Mouse (Mus musculus): Measurements from ENCODE around the gene Lrpprc. TPM values are rescaled to one million over a fixed set of nuclear protein-coding genes. Genes with fewer than 3 reads are reported as not detected.
A peak's percentile ranks its signal among the peaks of the same experiment; 100 is the strongest.

Lrpprc gene
- polyA plus RNA-seq, 1 experiment from 2014 or later, result 59.5 TPM

- 38% methylated on average over 10 of the region's 10 CpGs for WGBS
- ATAC-seq (ENCODE audit: insufficient number of reproducible peaks, insufficient read depth, low FRiP score, low TSS enrichment), result no peak
- peaks cover 11% of the 10 kb centered on the region for H3K36me3 ChIP-seq
- H3K4me1 ChIP-seq, result peaks cover 3% of the 10 kb centered on the region; the same call in 1 of the 2 replicates
- no peak overlapping the region for H3K4me2 ChIP-seq (replicated peaks)
- H3K9ac ChIP-seq, result no peak overlapping the region
- no peaks in the 10 kb centered on the region for H3K9me3 ChIP-seq
- H3K27me3 ChIP-seq, result no peaks in the 10 kb centered on the region
- H3K27ac ChIP-seq, result no peak overlapping the region
- H3K4me3 ChIP-seq, result no peak overlapping the region
Observed at GRCm38 (mm10) chr17:84758374-84758773, 32.2 kb downstream of the Lrpprc start.

GRCm38 (mm10) chr17:84756090-84756489 lies 34.5 kb downstream of the Lrpprc start:
- Histone ChIP-seq H3K4me1 (peaks cover 3% of the 10 kb centered on the region; the same call in 1 of the 2 replicates), H3K9ac (no peak overlapping the region), H3K4me3 (no peak overlapping the region), H3K9me3 (no peaks in the 10 kb centered on the region), H3K27me3 (no peaks in the 10 kb centered on the region), H3K36me3 (peaks cover 12% of the 10 kb centered on the region), H3K27ac (no peak overlapping the region), H3K4me2 (replicated peaks) (no peak overlapping the region)
- no peak for ATAC-seq (ENCODE audit: insufficient number of reproducible peaks, insufficient read depth, low FRiP score, low TSS enrichment)
- 71% methylated on average over 2 of the region's 2 CpGs for WGBS

- Histone ChIP-seq H3K36me3 (peaks cover 26% of the 10 kb centered on the region), H3K4me1 (no peaks in the 10 kb centered on the region)
- WGBS, result 87% methylated on average over 5 of the region's 5 CpGs
Observed at GRCm38 (mm10) chr17:84753489-84753888, 37.1 kb downstream of the Lrpprc start.

GRCm38 (mm10) chr17:84752286-84752685 lies 38.3 kb downstream of the Lrpprc start:
- Histone ChIP-seq H3K27ac (no peak overlapping the region), H3K9me3 (no peaks in the 10 kb centered on the region), H3K36me3 (peaks cover 30% of the 10 kb centered on the region), H3K4me3 (no peak overlapping the region), H3K4me2 (replicated peaks) (no peak overlapping the region), H3K27me3 (no peaks in the 10 kb centered on the region), H3K4me1 (no peaks in the 10 kb centered on the region), H3K9ac (no peak overlapping the region)
- 68% methylated on average over 2 of the region's 2 CpGs for WGBS
- no peak for ATAC-seq (ENCODE audit: insufficient number of reproducible peaks, insufficient read depth, low FRiP score, low TSS enrichment)

More at GRCm38 (mm10) chr17:84753489-84753888, 37.1 kb downstream of the Lrpprc start:
- H3K27ac ChIP-seq, result no peak overlapping the region
- H3K9ac ChIP-seq, result no peak overlapping the region
- no peaks in the 10 kb centered on the region for H3K9me3 ChIP-seq
- H3K27me3 ChIP-seq, result no peaks in the 10 kb centered on the region
- no peak overlapping the region for H3K4me3 ChIP-seq
- ATAC-seq (ENCODE audit: insufficient number of reproducible peaks, insufficient read depth, low FRiP score, low TSS enrichment), result no peak
- H3K4me2 ChIP-seq (replicated peaks), result no peak overlapping the region

- Histone ChIP-seq H3K27ac (no peak overlapping the region), H3K4me2 (replicated peaks) (no peak overlapping the region), H3K9me3 (no peaks in the 10 kb centered on the region), H3K4me1 (no peaks in the 10 kb centered on the region), H3K4me3 (no peak overlapping the region), H3K36me3 (peaks cover 30% of the 10 kb centered on the region), H3K9ac (no peak overlapping the region), H3K27me3 (no peaks in the 10 kb centered on the region)
- WGBS, result 86% methylated on average over 8 of the region's 8 CpGs
- ATAC-seq (ENCODE audit: insufficient number of reproducible peaks, insufficient read depth, low FRiP score, low TSS enrichment), result no peak
Observed at GRCm38 (mm10) chr17:84751630-84752191, 38.9 kb downstream of the Lrpprc start.

GRCm38 (mm10) chr17:84750130-84750529 lies 40.5 kb downstream of the Lrpprc start:
- H3K36me3 ChIP-seq, result peaks cover 30% of the 10 kb centered on the region
- 91% methylated on average over 4 of the region's 4 CpGs for WGBS

GRCm38 (mm10) chr17:84749297-84749696 lies 41.3 kb downstream of the Lrpprc start:
- H3K4me1 ChIP-seq, result no peaks in the 10 kb centered on the region
- H3K4me3 ChIP-seq, result no peak overlapping the region
- H3K36me3 ChIP-seq, result peaks cover 30% of the 10 kb centered on the region
- no peak overlapping the region for H3K4me2 ChIP-seq (replicated peaks)
- no peaks in the 10 kb centered on the region for H3K27me3 ChIP-seq
- WGBS, result 73% methylated on average over 8 of the region's 8 CpGs
- H3K9ac ChIP-seq, result no peak overlapping the region
- ATAC-seq (ENCODE audit: insufficient number of reproducible peaks, insufficient read depth, low FRiP score, low TSS enrichment), result no peak
- no peak overlapping the region for H3K27ac ChIP-seq
- no peaks in the 10 kb centered on the region for H3K9me3 ChIP-seq

More at GRCm38 (mm10) chr17:84750130-84750529, 40.5 kb downstream of the Lrpprc start:
- no peak overlapping the region for H3K4me3 ChIP-seq
- no peaks in the 10 kb centered on the region for H3K27me3 ChIP-seq
- no peaks in the 10 kb centered on the region for H3K9me3 ChIP-seq
- no peaks in the 10 kb centered on the region for H3K4me1 ChIP-seq
- H3K4me2 ChIP-seq (replicated peaks), result no peak overlapping the region
- no peak overlapping the region for H3K27ac ChIP-seq
- no peak for ATAC-seq (ENCODE audit: insufficient number of reproducible peaks, insufficient read depth, low FRiP score, low TSS enrichment)
- H3K9ac ChIP-seq, result no peak overlapping the region

GRCm38 (mm10) chr17:84748152-84748682 lies 42.4 kb downstream of the Lrpprc start:
- H3K27ac ChIP-seq, result 0 out of 2 replicates have a peak overlapping the region, but pooled peaks have one; percentile 30
- H3K36me3 ChIP-seq, result peaks cover 29% of the 10 kb centered on the region
- H3K4me1 ChIP-seq, result no peaks in the 10 kb centered on the region
- no peaks in the 10 kb centered on the region for H3K27me3 ChIP-seq
- no peaks in the 10 kb centered on the region for H3K9me3 ChIP-seq
- 88% methylated on average over 9 of the region's 9 CpGs for WGBS
- H3K4me2 ChIP-seq (replicated peaks), result no peak overlapping the region
- no peak overlapping the region for H3K4me3 ChIP-seq
- no peak overlapping the region for H3K9ac ChIP-seq
- ATAC-seq (ENCODE audit: insufficient number of reproducible peaks, insufficient read depth, low FRiP score, low TSS enrichment), result no peak

GRCm38 (mm10) chr17:84747212-84747611 lies 43.4 kb downstream of the Lrpprc start:
- no peak for ATAC-seq (ENCODE audit: insufficient number of reproducible peaks, insufficient read depth, low FRiP score, low TSS enrichment)

GRCm38 (mm10) chr17:84745001-84745400 lies 45.6 kb downstream of the Lrpprc start:
- peaks cover 13% of the 10 kb centered on the region for H3K36me3 ChIP-seq
- H3K4me2 ChIP-seq (replicated peaks), result no peak overlapping the region
- no peak for ATAC-seq (ENCODE audit: insufficient number of reproducible peaks, insufficient read depth, low FRiP score, low TSS enrichment)
- H3K4me3 ChIP-seq, result no peak overlapping the region
- H3K9ac ChIP-seq, result no peak overlapping the region
- 68% methylated on average over 9 of the region's 9 CpGs for WGBS
- H3K27ac ChIP-seq, result no peak overlapping the region
- H3K9me3 ChIP-seq, result no peaks in the 10 kb centered on the region
- no peaks in the 10 kb centered on the region for H3K4me1 ChIP-seq
- no peaks in the 10 kb centered on the region for H3K27me3 ChIP-seq

More at GRCm38 (mm10) chr17:84747212-84747611, 43.4 kb downstream of the Lrpprc start:
- Histone ChIP-seq H3K9me3 (no peaks in the 10 kb centered on the region), H3K4me2 (replicated peaks) (no peak overlapping the region), H3K4me3 (no peak overlapping the region), H3K9ac (no peak overlapping the region), H3K36me3 (peaks cover 25% of the 10 kb centered on the region), H3K4me1 (no peaks in the 10 kb centered on the region), H3K27ac (no peak overlapping the region), H3K27me3 (no peaks in the 10 kb centered on the region)
- 74% methylated on average over 6 of the region's 6 CpGs for WGBS

- H3K4me3 ChIP-seq, result no peak overlapping the region
- no peak for ATAC-seq (ENCODE audit: insufficient number of reproducible peaks, insufficient read depth, low FRiP score, low TSS enrichment)
- whole genome bisulfite sequencing, result 72% methylated on average over 4 of the region's 4 CpGs
- no peaks in the 10 kb centered on the region for H3K9me3 ChIP-seq
- peaks cover 12% of the 10 kb centered on the region for H3K36me3 ChIP-seq
- H3K27ac ChIP-seq, result no peak overlapping the region
- no peak overlapping the region for H3K9ac ChIP-seq
- no peaks in the 10 kb centered on the region for H3K27me3 ChIP-seq
- no peak overlapping the region for H3K4me2 ChIP-seq (replicated peaks)
- H3K4me1 ChIP-seq, result no peaks in the 10 kb centered on the region
Observed at GRCm38 (mm10) chr17:84744256-84744655, 46.3 kb downstream of the Lrpprc start.

GRCm38 (mm10) chr17:84738073-84738797 lies 52.4 kb downstream of the Lrpprc start:
- Histone ChIP-seq H3K27me3 (no peaks in the 10 kb centered on the region), H3K4me3 (no peak overlapping the region), H3K4me1 (peaks cover 20% of the 10 kb centered on the region), H3K36me3 (peaks cover 8% of the 10 kb centered on the region; the same call in 1 of the 2 replicates), H3K27ac (peak overlapping the region; percentile 79), H3K9me3 (no peaks in the 10 kb centered on the region), H3K4me2 (replicated peaks) (no peak overlapping the region), H3K9ac (no peak overlapping the region)
- no peak for ATAC-seq (ENCODE audit: insufficient number of reproducible peaks, insufficient read depth, low FRiP score, low TSS enrichment)
- 45% methylated on average over 9 of the region's 9 CpGs for WGBS
